28 mouse cellular contexts compared by ENCODE assay signal in genomic region chr12:69785471-69785870, GRCm38 (mm10). TPM values are rescaled to one million over a fixed set of nuclear protein-coding genes. Genes with fewer than 3 reads are reported as not detected.
DNase-seq lines count a peak whose midpoint lies in the region; ATAC-seq and TF ChIP-seq lines count a peak whose summit lies in the region.
"Had no signal": no experiment of that assay in that cellular context is flagged by ENCODE, and none has a peak within 500 bp of the region (broad histone marks: within the 10 kb centered on the region; RNA-seq: fewer than 3 reads in every experiment).

No protein-coding gene starts in this region.

- no peak for TF ChIP-seq CTCF in kidney, adult 2 months (conservative IDR thresholded peaks at IDR 0.05; ENCODE audit: insufficient read depth, insufficient read length, low read depth, low read length)
- TF ChIP-seq CTCF in liver, embryonic 14.5 days (IDR thresholded peaks at IDR 0.05; ENCODE audit: low read depth) = no peak

- H3K27me3 ChIP-seq in forebrain, embryonic 11.5 days (ENCODE audit: control insufficient read depth, insufficient read depth, low read length) = no peaks in the 10 kb centered on the region; the same call in 1 of the 2 replicates
- H3K27me3 ChIP-seq in forebrain, embryonic 14.5 days (replicated peaks; ENCODE audit: control insufficient read depth, insufficient read depth, low read length) = no peaks in the 10 kb centered on the region
- no peaks in the 10 kb centered on the region for H3K27me3 ChIP-seq in kidney, adult 2 months (replicated peaks; ENCODE audit: control insufficient read depth, insufficient read depth, low read length)
- H3K27me3 ChIP-seq in liver, embryonic 14.5 days (ENCODE audit: control insufficient read depth, insufficient read depth, low read length) = peaks cover 12% of the 10 kb centered on the region
- peaks cover 7% of the 10 kb centered on the region for H3K27me3 ChIP-seq in liver, embryonic 11.5 days (replicated peaks; ENCODE audit: control insufficient read depth, insufficient read depth, low read length)
- peaks cover 15% of the 10 kb centered on the region for H3K27me3 ChIP-seq in liver, embryonic 16.5 days (ENCODE audit: control insufficient read depth, insufficient read depth, low read depth, low read length)

- peak; percentile 35 for DNase-seq in forebrain, embryonic 11.5 days (ENCODE audit: low spot score)
- DNase-seq in forebrain, embryonic 14.5 days (ENCODE audit: low spot score) = no peak
- no peak for DNase-seq in kidney, adult 2 months
- DNase-seq in kidney, postnatal 10 days = no peak
- DNase-seq in liver, embryonic 14.5 days (ENCODE audit: low read depth in 3 of 3, low spot score in 3 of 3) = no peak
- DNase-seq in liver, embryonic 11.5 days (ENCODE audit: low spot score) = no peak
- DNase-seq in frontal cortex, postnatal 10 days (ENCODE audit: low spot score in 2 of 2) = no peak
- DNase-seq: adrenal gland, adult 8-10 months; adrenal gland, postnatal 25 days; cerebellum, adult 11-12 months; cerebellum, adult 8-10 months; cerebellum, postnatal 10 days; cerebellum, postnatal 36 days; embryo, embryonic 11 days; forebrain, postnatal 0 days; gastrocnemius, postnatal 25 days; heart, adult 2 months; heart, postnatal 14 days had no signal

- H3K9ac ChIP-seq in forebrain, embryonic 11.5 days (ENCODE audit: low read length) = no peak overlapping the region
- H3K9ac ChIP-seq in forebrain, embryonic 14.5 days (ENCODE audit: low read length) = no peak overlapping the region
- 0 out of 2 replicates have a peak overlapping the region, but pooled peaks have one; percentile 13 for H3K9ac ChIP-seq in liver, embryonic 14.5 days (replicated peaks)
- H3K9ac ChIP-seq in liver, embryonic 11.5 days (ENCODE audit: low read depth, low read length) = no peak overlapping the region
- H3K9ac ChIP-seq in liver, embryonic 16.5 days (ENCODE audit: low read depth, low read length) = peak overlapping the region; percentile 35; the same call in 1 of the 2 replicates
- H3K9ac ChIP-seq: embryonic facial prominence, embryonic 13.5 days; forebrain, embryonic 13.5 days; forebrain, postnatal 0 days; heart, embryonic 13.5 days; hindbrain, embryonic 12.5 days had no signal

- ATAC-seq in forebrain, embryonic 11.5 days (replicated peaks; ENCODE audit: low FRiP score) = no peak
- no peak for ATAC-seq in forebrain, embryonic 14.5 days
- ATAC-seq in liver, embryonic 14.5 days (ENCODE audit: insufficient read depth) = no peak
- no peak for ATAC-seq in liver, embryonic 11.5 days (replicated peaks; ENCODE audit: low FRiP score)
- ATAC-seq in liver, embryonic 16.5 days (ENCODE audit: low read depth) = no peak
- ATAC-seq: activated CD4-positive, CD25-positive, alpha-beta regulatory T cell, adult 4 months; forebrain, embryonic 13.5 days; forebrain, postnatal 0 days; hindbrain, embryonic 16.5 days had no signal

- no peaks in the 10 kb centered on the region for H3K9me3 ChIP-seq in forebrain, embryonic 11.5 days (ENCODE audit: control insufficient read depth, low read length)
- H3K9me3 ChIP-seq in forebrain, embryonic 14.5 days (replicated peaks; ENCODE audit: control insufficient read depth, low read length) = no peaks in the 10 kb centered on the region
- no peaks in the 10 kb centered on the region for H3K9me3 ChIP-seq in liver, embryonic 14.5 days (ENCODE audit: control insufficient read depth, low read length)
- H3K9me3 ChIP-seq in liver, embryonic 11.5 days (ENCODE audit: control insufficient read depth, low read length) = no peaks in the 10 kb centered on the region
- H3K9me3 ChIP-seq in liver, embryonic 16.5 days (replicated peaks; ENCODE audit: control insufficient read depth, low read length) = no peaks in the 10 kb centered on the region
- H3K9me3 ChIP-seq: embryonic facial prominence, embryonic 10.5 days; embryonic facial prominence, embryonic 13.5 days; forebrain, embryonic 13.5 days; heart, embryonic 10.5 days; heart, embryonic 13.5 days; hindbrain, embryonic 12.5 days had no signal

- no peaks in the 10 kb centered on the region for H3K4me1 ChIP-seq in forebrain, embryonic 11.5 days (replicated peaks; ENCODE audit: control insufficient read depth, insufficient read depth, low read length)
- H3K4me1 ChIP-seq in forebrain, embryonic 14.5 days (ENCODE audit: control insufficient read depth, insufficient read depth, low read length) = no peaks in the 10 kb centered on the region
- peaks cover 25% of the 10 kb centered on the region; the same call in 1 of the 2 replicates for H3K4me1 ChIP-seq in kidney, adult 2 months (ENCODE audit: control insufficient read depth, insufficient read depth, low read length)
- H3K4me1 ChIP-seq in liver, embryonic 14.5 days (replicated peaks; ENCODE audit: control insufficient read depth in 2 of 2, insufficient read depth in 2 of 2, low read length in 1 of 2) = peaks cover 50 to 59% of the 10 kb centered on the region in 2 experiments
- H3K4me1 ChIP-seq in liver, embryonic 11.5 days (replicated peaks; ENCODE audit: control insufficient read depth, insufficient read depth, low read length) = peaks cover 25% of the 10 kb centered on the region
- H3K4me1 ChIP-seq in liver, embryonic 16.5 days (ENCODE audit: control insufficient read depth, low read depth, low read length) = peaks cover 59% of the 10 kb centered on the region

- no peak overlapping the region for H3K4me3 ChIP-seq in forebrain, embryonic 11.5 days (ENCODE audit: low read depth, low read length)
- no peak overlapping the region for H3K4me3 ChIP-seq in forebrain, embryonic 14.5 days (ENCODE audit: low read depth, low read length)
- no peak overlapping the region for H3K4me3 ChIP-seq in kidney, adult 2 months (ENCODE audit: insufficient read depth, low read depth, low read length)
- no peak overlapping the region for H3K4me3 ChIP-seq in liver, embryonic 14.5 days (ENCODE audit: insufficient read depth in 1 of 2, low read depth in 2 of 2, low read length in 2 of 2)
- no peak overlapping the region for H3K4me3 ChIP-seq in liver, embryonic 11.5 days (ENCODE audit: low read depth, low read length)
- no peak overlapping the region for H3K4me3 ChIP-seq in liver, embryonic 16.5 days (ENCODE audit: low read depth, low read length)
- H3K4me3 ChIP-seq: embryonic facial prominence, embryonic 10.5 days; embryonic facial prominence, embryonic 13.5 days; erythroblast, embryonic 14.5 days; forebrain, embryonic 13.5 days; heart, adult 2 months; heart, embryonic 10.5 days; heart, embryonic 13.5 days; hindbrain, embryonic 12.5 days had no signal

- no peak overlapping the region for H3K27ac ChIP-seq in forebrain, embryonic 11.5 days (ENCODE audit: low read depth, low read length)
- H3K27ac ChIP-seq in forebrain, embryonic 14.5 days (ENCODE audit: low read depth, low read length) = no peak overlapping the region
- peak overlapping the region; percentile 64 for H3K27ac ChIP-seq in kidney, adult 2 months (ENCODE audit: insufficient read depth, low read depth, low read length)
- no peak overlapping the region for H3K27ac ChIP-seq in liver, embryonic 14.5 days
- H3K27ac ChIP-seq in liver, embryonic 11.5 days (ENCODE audit: low read depth, low read length) = no peak overlapping the region
- H3K27ac ChIP-seq in liver, embryonic 16.5 days (ENCODE audit: low read length) = peak overlapping the region; percentile 51; the same call in 1 of the 2 replicates
- H3K27ac ChIP-seq: embryonic facial prominence, embryonic 10.5 days; embryonic facial prominence, embryonic 13.5 days; forebrain, embryonic 13.5 days; heart, adult 2 months; heart, embryonic 10.5 days; heart, embryonic 13.5 days; hindbrain, embryonic 12.5 days had no signal

- no peak for TF ChIP-seq POLR2A in kidney, adult 2 months (IDR thresholded peaks at IDR 0.05; ENCODE audit: low read depth, low read length)

- no peak overlapping the region for H3K4me2 ChIP-seq in forebrain, embryonic 11.5 days (ENCODE audit: low read depth, low read length, severe bottlenecking)
- no peak overlapping the region for H3K4me2 ChIP-seq in forebrain, embryonic 14.5 days (ENCODE audit: low read length)
- H3K4me2 ChIP-seq in liver, embryonic 14.5 days (ENCODE audit: low read depth) = no peak overlapping the region
- no peak overlapping the region for H3K4me2 ChIP-seq in liver, embryonic 11.5 days
- peak overlapping the region; percentile 10; the same call in 1 of the 2 replicates for H3K4me2 ChIP-seq in liver, embryonic 16.5 days (ENCODE audit: low read depth, low read length)
- H3K4me2 ChIP-seq: embryonic facial prominence, embryonic 13.5 days; forebrain, embryonic 13.5 days; heart, embryonic 13.5 days; hindbrain, embryonic 12.5 days had no signal

- 87% methylated on average over 9 of the region's 9 CpGs for WGBS in forebrain, embryonic 11.5 days
- 89% methylated on average over 9 of the region's 9 CpGs for WGBS in forebrain, embryonic 14.5 days
- WGBS in kidney, adult 2 months = 66% methylated on average over 9 of the region's 9 CpGs
- WGBS in liver, embryonic 14.5 days (ENCODE audit: insufficient replicate concordance) = 56% methylated on average over 9 of the region's 9 CpGs
- WGBS in liver, embryonic 11.5 days = 79% methylated on average over 9 of the region's 9 CpGs
- 66% methylated on average over 9 of the region's 9 CpGs for WGBS in liver, embryonic 16.5 days (ENCODE audit: insufficient replicate concordance)

- H3K36me3 ChIP-seq in forebrain, embryonic 11.5 days (ENCODE audit: control insufficient read depth, insufficient read depth, low read length) = no peaks in the 10 kb centered on the region
- H3K36me3 ChIP-seq in forebrain, embryonic 14.5 days (ENCODE audit: control insufficient read depth, insufficient read depth, low read length) = no peaks in the 10 kb centered on the region
- H3K36me3 ChIP-seq in kidney, adult 2 months (ENCODE audit: control insufficient read depth, insufficient read depth, low read length) = no peaks in the 10 kb centered on the region; the same call in 1 of the 2 replicates
- H3K36me3 ChIP-seq in liver, embryonic 14.5 days (replicated peaks; ENCODE audit: control insufficient read depth, insufficient read depth, low read depth) = no peaks in the 10 kb centered on the region
- no peaks in the 10 kb centered on the region for H3K36me3 ChIP-seq in liver, embryonic 11.5 days (ENCODE audit: control insufficient read depth, insufficient read depth, low read length)
- no peaks in the 10 kb centered on the region for H3K36me3 ChIP-seq in liver, embryonic 16.5 days (ENCODE audit: control insufficient read depth, insufficient read depth)
- H3K36me3 ChIP-seq: embryonic facial prominence, embryonic 10.5 days; embryonic facial prominence, embryonic 13.5 days; heart, embryonic 10.5 days; heart, embryonic 13.5 days; hindbrain, embryonic 12.5 days had no signal

- no peak for TF ChIP-seq EP300 in liver, embryonic 14.5 days (IDR thresholded peaks at IDR 0.05; ENCODE audit: low read depth)

RNA-seq across cellular contexts. Expression of gene Cdkl1, which starts 5.6 kb away (rescaled TPM):
- 0.31 and 0.81 TPM in 2 replicates for polyA plus RNA-seq in forebrain, embryonic 11.5 days (2014; fragmentation: Nextera tagmentation; extraction: Ambion mirVana)
- polyA plus RNA-seq in forebrain, embryonic 14.5 days (2014; fragmentation: Nextera tagmentation; extraction: Ambion mirVana) = 4.1 and 4.5 TPM in 2 replicates
- polyA plus RNA-seq in kidney, adult 2 months (2012; rRNA removed) = 95.1 and 99.0 TPM in 2 replicates
- 0.48 and 0.80 TPM in 2 replicates for polyA plus RNA-seq in liver, embryonic 14.5 days (2012; rRNA removed)
- 1.4 and 1.7 TPM in 2 replicates for polyA plus RNA-seq in liver, embryonic 14.5 days (2014; fragmentation: Nextera tagmentation; extraction: Ambion mirVana)
- polyA plus RNA-seq in liver, embryonic 11.5 days (2014; fragmentation: Nextera tagmentation; extraction: Ambion mirVana) = 0.21 and 0.52 TPM in 2 replicates
- polyA plus RNA-seq in liver, embryonic 16.5 days (2015; fragmentation: Nextera tagmentation; extraction: Ambion mirVana) = 1.7 TPM in 2 replicates
- polyA plus RNA-seq: activated CD4-positive, CD25-positive, alpha-beta regulatory T cell, adult 4 months had no signal

Comparison
In these comparisons a context has a peak if more than half of its experiments do, and no peak if none do; other contexts are left out.
1. H3K27ac ChIP-seq: peak in kidney, adult 2 months (single experiment) and liver, embryonic 16.5 days (single experiment); none in forebrain, embryonic 11.5 days (single experiment), forebrain, embryonic 14.5 days (single experiment), liver, embryonic 14.5 days (single experiment) and liver, embryonic 11.5 days (single experiment).
2. H3K9ac ChIP-seq: peak in liver, embryonic 14.5 days (single experiment) and liver, embryonic 16.5 days (single experiment); none in forebrain, embryonic 11.5 days (single experiment), forebrain, embryonic 14.5 days (single experiment) and liver, embryonic 11.5 days (single experiment).
3. RNA of gene Cdkl1, which starts 5.6 kb away (polyA plus RNA-seq): 95.1 to 99.0 TPM in kidney, adult 2 months; 4.1 to 4.5 TPM in forebrain, embryonic 14.5 days, 1.7 TPM in liver, embryonic 16.5 days, 0.48 to 1.7 TPM in liver, embryonic 14.5 days, 0.31 to 0.81 TPM in forebrain, embryonic 11.5 days and 0.21 to 0.52 TPM in liver, embryonic 11.5 days; every median in the first group is over 10 times any median in the second.